Mouse (Mus musculus): ENCODE measurements around the gene Hlcs.

Hlcs gene

GRCm38 (mm10) chr16:94205528-94206484 lies 107.6 kb downstream of the Hlcs start:
- no peak for DNase-seq (ENCODE audit: low spot score in 2 of 2)

GRCm38 (mm10) chr16:94201387-94201786 lies 112.0 kb downstream of the Hlcs start:
- DNase-seq (ENCODE audit: low spot score in 2 of 2) = no peak

GRCm38 (mm10) chr16:94195913-94196312 lies 117.5 kb downstream of the Hlcs start:
- DNase-seq (ENCODE audit: low spot score in 2 of 2) = no peak

- DNase-seq (ENCODE audit: low spot score in 2 of 2) = no peak
These were observed 121.7 kb downstream of the Hlcs start for GRCm38 (mm10) chr16:94191379-94192315.

GRCm38 (mm10) chr16:94190256-94190655 lies 123.1 kb downstream of the Hlcs start:
- no peak for DNase-seq (ENCODE audit: low spot score in 2 of 2)

- DNase-seq (ENCODE audit: low spot score in 2 of 2) = no peak
These were observed 126.8 kb downstream of the Hlcs start for GRCm38 (mm10) chr16:94186526-94186925.

GRCm38 (mm10) chr16:94185430-94185829 lies 127.9 kb downstream of the Hlcs start:
- DNase-seq (ENCODE audit: low spot score in 2 of 2) = no peak

- DNase-seq (ENCODE audit: low spot score in 2 of 2) = no peak
These were observed 133.1 kb downstream of the Hlcs start for GRCm38 (mm10) chr16:94180122-94180870.

GRCm38 (mm10) chr16:94179341-94180121 lies 133.8 kb downstream of the Hlcs start:
- no peak for DNase-seq (ENCODE audit: low spot score in 2 of 2)

- DNase-seq (ENCODE audit: low spot score in 2 of 2) = no peak
These were observed 134.7 kb downstream of the Hlcs start for GRCm38 (mm10) chr16:94178441-94179220.

- DNase-seq (ENCODE audit: low spot score in 2 of 2) = no peak
These were observed 136.1 kb downstream of the Hlcs start for GRCm38 (mm10) chr16:94176997-94177857.

GRCm38 (mm10) chr16:94175366-94175986 lies 137.9 kb downstream of the Hlcs start:
- no peak for DNase-seq (ENCODE audit: low spot score in 2 of 2)

GRCm38 (mm10) chr16:94173361-94173760 lies 140.0 kb downstream of the Hlcs start:
- DNase-seq (ENCODE audit: low spot score in 2 of 2) = no peak

GRCm38 (mm10) chr16:94170218-94170617 lies 143.2 kb downstream of the Hlcs start:
- no peak for DNase-seq (ENCODE audit: low spot score in 2 of 2)

- DNase-seq (ENCODE audit: low spot score in 2 of 2) = no peak
These were observed 144.5 kb downstream of the Hlcs start for GRCm38 (mm10) chr16:94168655-94169545.

GRCm38 (mm10) chr16:94164978-94165377 lies 148.4 kb downstream of the Hlcs start:
- no peak for DNase-seq (ENCODE audit: low spot score in 2 of 2)

GRCm38 (mm10) chr16:94164236-94164635 lies 149.1 kb downstream of the Hlcs start:
- DNase-seq (ENCODE audit: low spot score in 2 of 2) = no peak

- no peak for DNase-seq (ENCODE audit: low spot score in 2 of 2)
These were observed 150.3 kb downstream of the Hlcs start for GRCm38 (mm10) chr16:94163051-94163450.
